In genomic region chr11:21238279-21239020, GRCm38 (mm10) we compare ENCODE assay signal across 8 mouse cellular contexts. TPM values are rescaled to one million over a fixed set of nuclear protein-coding genes. Genes with fewer than 3 reads are reported as not detected.
DNase-seq lines count a peak whose midpoint lies in the region; ATAC-seq and TF ChIP-seq lines count a peak whose summit lies in the region.

No protein-coding gene starts in this region.

- peak; percentile 53 for TF ChIP-seq POLR2A in embryonic fibroblast, embryonic 13.5 days (IDR thresholded peaks at IDR 0.05; ENCODE audit: low read depth, low read length)

- no peaks in the 10 kb centered on the region for H3K36me3 ChIP-seq in midbrain, postnatal 0 days (ENCODE audit: insufficient read depth, low read length)

- H3K27me3 ChIP-seq in Patski: no peaks in the 10 kb centered on the region
- no peaks in the 10 kb centered on the region for H3K27me3 ChIP-seq in midbrain, postnatal 0 days (ENCODE audit: insufficient read depth, low read length)

- H3K9me3 ChIP-seq in midbrain, postnatal 0 days (ENCODE audit: low read length): no peaks in the 10 kb centered on the region

- H3K4me1 ChIP-seq in embryonic fibroblast, embryonic 13.5 days (ENCODE audit: control insufficient read depth, insufficient read depth, low read length): peaks cover 3% of the 10 kb centered on the region; the same call in 1 of the 2 replicates
- no peaks in the 10 kb centered on the region for H3K4me1 ChIP-seq in midbrain, postnatal 0 days (ENCODE audit: insufficient read depth, low read length)

- H3K4me3 ChIP-seq in embryonic fibroblast, embryonic 13.5 days (ENCODE audit: insufficient read depth, low read length): peak overlapping the region; percentile 86
- H3K4me3 ChIP-seq in midbrain, postnatal 0 days (ENCODE audit: low read depth, low read length): peak overlapping the region; percentile 92

- CTCF ChIA-PET in Patski (lab: Charles Lee): no interaction called here

- H3K4me2 ChIP-seq in midbrain, postnatal 0 days (ENCODE audit: low read depth, low read length, poor library complexity, severe bottlenecking): peak overlapping the region; percentile 70

- in situ Hi-C loops in Patski (cut with MboI; ENCODE audit: low pct_unique_long_range_greater_than_20kb): no loop called here

- no peak for TF ChIP-seq CTCF in Patski (IDR thresholded peaks at IDR 0.05)
- TF ChIP-seq CTCF in embryonic fibroblast, embryonic 13.5 days (IDR thresholded peaks at IDR 0.05; ENCODE audit: borderline replicate concordance, insufficient read depth, low read length): no peak
- TF ChIP-seq CTCF in midbrain, postnatal 0 days (IDR thresholded peaks at IDR 0.05): peak; percentile 4; the same call in 1 of the 2 replicates

- H3K9ac ChIP-seq in midbrain, postnatal 0 days (replicated peaks; ENCODE audit: low read length, poor library complexity, severe bottlenecking): peak overlapping the region; percentile 99

- POLR2A ChIA-PET in Patski (lab: Charles Lee): interaction anchor here (0.6 to 1.3 kb wide), 4 partner anchors 13 to 364 kb away, joined by 3 to 4 read pairs (median 3); no protein-coding TSS in a partner anchor

- no peak for DNase-seq in frontal cortex, adult 2 months (ENCODE audit: extremely low spot score in 1 of 2, low spot score in 1 of 2)
- DNase-seq in Patski (ENCODE audit: low read depth, low spot score): no peak
- peak; percentile 63 for DNase-seq in heart, postnatal 4 days
- DNase-seq in liver: peak; percentile 63
- peak; percentile 65 for DNase-seq in midbrain, postnatal 0 days (ENCODE audit: low spot score)
- peak; percentile 71 for DNase-seq in testis, postnatal 10 days (ENCODE audit: low spot score)

- H3K27ac ChIP-seq in embryonic fibroblast, embryonic 13.5 days (ENCODE audit: insufficient read depth, low read length): peak overlapping the region; percentile 83
- peak overlapping the region; percentile 98 for H3K27ac ChIP-seq in midbrain, postnatal 0 days (ENCODE audit: low read depth, low read length)

- peak; percentile 89 for ATAC-seq in frontal cortex, adult (ENCODE audit: low TSS enrichment)
- peak; percentile 63 for ATAC-seq in Patski
- ATAC-seq in midbrain, postnatal 0 days (ENCODE audit: low FRiP score): peak; percentile 89

- under 1% methylated on average over 49 of the region's 65 CpGs for WGBS in midbrain, postnatal 0 days

RNA-seq across cellular contexts. Expression of gene Vps54, which starts 0.6 kb away (rescaled TPM):
- 25.6 and 25.9 TPM in 2 replicates for polyA plus RNA-seq in frontal cortex, adult 2 months (2012; rRNA removed)
- 33.2 TPM for polyA plus RNA-seq in Patski (2021)
- 25.6 and 30.7 TPM in 2 replicates for polyA plus RNA-seq in embryonic fibroblast, embryonic 13.5 days (2011; ENCODE audit: insufficient read length, low read depth, missing spikeins)
- total RNA-seq in heart, postnatal 4 days (2021): 10 to 100 TPM; 26.2 to 27.1 TPM
- 30.2 and 39.5 TPM in 2 replicates for total RNA-seq in midbrain, postnatal 0 days (2014; rRNA removed)
- 5.6 and 6.4 TPM in 2 replicates for polyA plus RNA-seq in midbrain, postnatal 0 days (2015; fragmentation: Nextera tagmentation; extraction: Ambion mirVana)

Comparison
In these comparisons a context has a peak if more than half of its experiments do, and no peak if none do; other contexts are left out.
1. DNase-seq: peak in heart, postnatal 4 days (single experiment), liver (single experiment), midbrain, postnatal 0 days (single experiment) and testis, postnatal 10 days (single experiment); none in frontal cortex, adult 2 months (0 of 2) and Patski (single experiment).
2. Peak in every context shown above with its lines, with median percentiles within 50 percentile points of each other: ATAC-seq.